Mouse (Mus musculus): ENCODE data around the gene Ccdc60.
"Not testable (repeated sequence)": the region's sequence is repeated elsewhere in the genome, so short reads cannot be mapped to it uniquely, and the experiment has no call there.

Gene Ccdc60

GRCm38 (mm10) chr5:116288849-116289570 lies at the start of gene Ccdc60:
Gene Ccdc60 (minus strand): TSS chr5:116288985.
- DNase-seq = peak; percentile 21 to 56

- no peak for DNase-seq
Observed at GRCm38 (mm10) chr5:116336191-116336590, 47.4 kb upstream of the Ccdc60 start.

GRCm38 (mm10) chr5:116328911-116329310 lies 40.1 kb upstream of the Ccdc60 start:
- no peak for DNase-seq

GRCm38 (mm10) chr5:116323401-116323800 lies 34.6 kb upstream of the Ccdc60 start:
- no peak for DNase-seq

- no peak for DNase-seq
Observed at GRCm38 (mm10) chr5:116322365-116323027, 33.7 kb upstream of the Ccdc60 start.

GRCm38 (mm10) chr5:116313711-116314110 lies 24.9 kb upstream of the Ccdc60 start:
- DNase-seq = no peak

- peak; percentile 7 to 21 for DNase-seq
Observed at GRCm38 (mm10) chr5:116312111-116312737, 23.4 kb upstream of the Ccdc60 start.

GRCm38 (mm10) chr5:116311636-116312035 lies 22.9 kb upstream of the Ccdc60 start:
- DNase-seq = no peak

- DNase-seq = peak; percentile 56 to 67
Observed at GRCm38 (mm10) chr5:116309383-116309801, 20.6 kb upstream of the Ccdc60 start.

GRCm38 (mm10) chr5:116305557-116305956 lies 16.8 kb upstream of the Ccdc60 start:
- DNase-seq = peak; percentile 13 to 38

GRCm38 (mm10) chr5:116305146-116305545 lies 16.4 kb upstream of the Ccdc60 start:
- DNase-seq = not testable (repeated sequence)

GRCm38 (mm10) chr5:116300984-116301383 lies 12.2 kb upstream of the Ccdc60 start:
- no peak for DNase-seq

- no peak for DNase-seq
Observed at GRCm38 (mm10) chr5:116293501-116293900, 4.7 kb upstream of the Ccdc60 start.

- DNase-seq = no peak
Observed at GRCm38 (mm10) chr5:116290584-116290983, 1.8 kb upstream of the Ccdc60 start.

- DNase-seq = peak in 1 of 2 experiments; percentile 11
Observed at GRCm38 (mm10) chr5:116289897-116290296, 1.1 kb upstream of the Ccdc60 start.

GRCm38 (mm10) chr5:116288183-116288582 lies 602 bp downstream of the Ccdc60 start:
- DNase-seq = peak in 1 of 2 experiments; percentile 48

GRCm38 (mm10) chr5:116285532-116286176 lies 3.1 kb downstream of the Ccdc60 start:
- no peak for DNase-seq

GRCm38 (mm10) chr5:116280518-116280917 lies 8.3 kb downstream of the Ccdc60 start:
- no peak for DNase-seq

GRCm38 (mm10) chr5:116278436-116278918 lies 10.3 kb downstream of the Ccdc60 start:
- DNase-seq = no peak

- no peak for DNase-seq
Observed at GRCm38 (mm10) chr5:116277951-116278350, 10.8 kb downstream of the Ccdc60 start.

GRCm38 (mm10) chr5:116274818-116275217 lies 14.0 kb downstream of the Ccdc60 start:
- no peak for DNase-seq

GRCm38 (mm10) chr5:116274365-116274764 lies 14.4 kb downstream of the Ccdc60 start:
- no peak for DNase-seq
